Mouse (Mus musculus) C2C12 (cell line): ENCODE results near the gene Dvl2. TPM values are rescaled to one million over a fixed set of nuclear protein-coding genes. Genes with fewer than 3 reads are reported as not detected.

Experiments
- H3K27me3 ChIP-seq: one replicate; pipeline ENCODE4 v1.6.1; 2011; ENCODE audit not compliant: control insufficient read depth, insufficient read depth, insufficient read length
- H3K36me3 ChIP-seq: one replicate; pipeline ENCODE4 v1.6.1; 2011; ENCODE audit not compliant: control insufficient read depth, insufficient read depth
- H3K4me3 ChIP-seq: one replicate; pipeline ENCODE4 v1.5.1; 2011; ENCODE audit warnings: mild to moderate bottlenecking, control low read depth; ENCODE audit not compliant: poor library complexity, insufficient read depth, severe bottlenecking
- H3K79me2 ChIP-seq: one replicate; pipeline ENCODE4 v1.6.1; 2011; ENCODE audit not compliant: control insufficient read depth, insufficient read depth
- H3K79me3 ChIP-seq: one replicate; pipeline ENCODE4 v1.6.1; 2011; ENCODE audit warnings: low read depth, control low read depth
- H3ac ChIP-seq: one replicate; pipeline ENCODE3; 2011; ENCODE audit warnings: low read depth; ENCODE audit not compliant: control insufficient read depth, insufficient read length
- CEBPB ChIP-seq: IDR thresholded peaks from one replicate; pipeline ENCODE4 v1.6.1; 2011; ENCODE audit warnings: low read depth, mild to moderate bottlenecking, control low read depth, moderate library complexity
- CTCF ChIP-seq: IDR thresholded peaks from one replicate; pipeline ENCODE4 v1.5.1; 2011; ENCODE audit not compliant: control insufficient read depth, insufficient read depth, insufficient read length
- FOSL1 ChIP-seq: IDR thresholded peaks from one replicate; pipeline ENCODE4 v1.8.0; 2011; ENCODE audit warnings: mild to moderate bottlenecking, low read length; ENCODE audit not compliant: poor library complexity, insufficient read depth, severe bottlenecking
- MAX ChIP-seq: IDR thresholded peaks from one replicate; pipeline ENCODE4 v1.6.1; 2011; ENCODE audit warnings: mild to moderate bottlenecking, control low read depth
- MYOD1 ChIP-seq: IDR thresholded peaks from one replicate; pipeline ENCODE4 v1.6.1; 2011; ENCODE audit warnings: low read depth; ENCODE audit not compliant: control insufficient read depth, insufficient read length
- MYOG ChIP-seq: IDR thresholded peaks from one replicate; pipeline ENCODE4 v1.6.1; 2011; ENCODE audit not compliant: control insufficient read depth, insufficient read length; ENCODE audit errors: extremely low read depth
- USF1 ChIP-seq: IDR thresholded peaks from one replicate; pipeline ENCODE4 v1.6.1; 2011; ENCODE audit warnings: low read depth, mild to moderate bottlenecking, control low read depth, moderate library complexity
- polyA plus RNA-seq: library from polyadenylated mRNA; unstranded; fragments of >200 nt; fragmentation: generic; extraction: Trizol; gene quantifications from one replicate; pipeline ENCODE4 v1.2.1, GENCODE M21; 2012; ENCODE audit warnings: missing spikeins

Gene Dvl2
- polyA plus RNA-seq, 1 experiment, result 36.4 TPM

GRCm38 (mm10) chr11:69966860-69967517 lies 33.4 kb upstream of the Dvl2 start:
- H3K79me2 ChIP-seq, result no peaks in the 10 kb centered on the region
- H3K4me3 ChIP-seq, result no peak overlapping the region
- no peak for TF ChIP-seq CTCF
- no peak for TF ChIP-seq MYOD1
- TF ChIP-seq MYOG, result no peak
- TF ChIP-seq CEBPB, result no peak
- no peak for TF ChIP-seq FOSL1
- H3ac ChIP-seq, result no peak overlapping the region
- peaks cover 32% of the 10 kb centered on the region for H3K36me3 ChIP-seq
- H3K27me3 ChIP-seq, result peaks cover 24% of the 10 kb centered on the region
- no peaks in the 10 kb centered on the region for H3K79me3 ChIP-seq

- Histone ChIP-seq H3ac (no peak overlapping the region), H3K79me3 (no peaks in the 10 kb centered on the region), H3K4me3 (no peak overlapping the region), H3K27me3 (peaks cover 17% of the 10 kb centered on the region), H3K79me2 (no peaks in the 10 kb centered on the region), H3K36me3 (peaks cover 50% of the 10 kb centered on the region)
- TF ChIP-seq FOSL1 (no peak), MYOG (no peak), CEBPB (no peak), USF1 (no peak), CTCF (no peak), MAX (no peak), MYOD1 (no peak)
Observed at GRCm38 (mm10) chr11:69968793-69969192, 31.6 kb upstream of the Dvl2 start.

GRCm38 (mm10) chr11:69970222-69970621 lies 30.2 kb upstream of the Dvl2 start:
- peaks cover 10% of the 10 kb centered on the region for H3K27me3 ChIP-seq
- H3K79me2 ChIP-seq, result no peaks in the 10 kb centered on the region
- H3K36me3 ChIP-seq, result peaks cover 65% of the 10 kb centered on the region
- H3ac ChIP-seq, result no peak overlapping the region
- H3K79me3 ChIP-seq, result no peaks in the 10 kb centered on the region
- no peak for TF ChIP-seq CEBPB
- TF ChIP-seq CTCF, result no peak
- H3K4me3 ChIP-seq, result no peak overlapping the region

GRCm38 (mm10) chr11:69970775-69971174 lies 29.6 kb upstream of the Dvl2 start:
- TF ChIP-seq MYOD1, result no peak
- TF ChIP-seq MYOG, result no peak
- no peak for TF ChIP-seq USF1
- TF ChIP-seq CTCF, result no peak
- no peak for TF ChIP-seq FOSL1
- TF ChIP-seq MAX, result no peak
- no peak for TF ChIP-seq CEBPB
- H3K36me3 ChIP-seq, result peaks cover 69% of the 10 kb centered on the region

GRCm38 (mm10) chr11:69974907-69975306 lies 25.5 kb upstream of the Dvl2 start:
- no peak overlapping the region for H3ac ChIP-seq
- H3K4me3 ChIP-seq, result no peak overlapping the region
- peaks cover 26% of the 10 kb centered on the region for H3K79me3 ChIP-seq
- H3K79me2 ChIP-seq, result peaks cover 28% of the 10 kb centered on the region
- peaks cover 75% of the 10 kb centered on the region for H3K36me3 ChIP-seq
- H3K27me3 ChIP-seq, result no peaks in the 10 kb centered on the region
- no peak for TF ChIP-seq CEBPB
- TF ChIP-seq MAX, result no peak
- no peak for TF ChIP-seq MYOG
- no peak for TF ChIP-seq MYOD1
- TF ChIP-seq CTCF, result no peak
- no peak for TF ChIP-seq FOSL1
- TF ChIP-seq USF1, result no peak

More at GRCm38 (mm10) chr11:69970775-69971174, 29.6 kb upstream of the Dvl2 start:
- peaks cover 7% of the 10 kb centered on the region for H3K27me3 ChIP-seq
- H3K4me3 ChIP-seq, result no peak overlapping the region
- H3K79me2 ChIP-seq, result no peaks in the 10 kb centered on the region
- H3K79me3 ChIP-seq, result no peaks in the 10 kb centered on the region
- H3ac ChIP-seq, result no peak overlapping the region

GRCm38 (mm10) chr11:69976271-69976670 lies 24.1 kb upstream of the Dvl2 start:
- Histone ChIP-seq H3K36me3 (peaks cover 70% of the 10 kb centered on the region), H3ac (no peak overlapping the region), H3K79me2 (peaks cover 34% of the 10 kb centered on the region), H3K79me3 (peaks cover 31% of the 10 kb centered on the region), H3K4me3 (no peak overlapping the region), H3K27me3 (no peaks in the 10 kb centered on the region)
- no peak for TF ChIP-seq MAX
- TF ChIP-seq CEBPB, result no peak
- no peak for TF ChIP-seq MYOG
- no peak for TF ChIP-seq CTCF
- no peak for TF ChIP-seq MYOD1
- TF ChIP-seq FOSL1, result no peak
- TF ChIP-seq USF1, result no peak
